Comparison of ENCODE assay signal across 9 mouse cellular contexts in genomic region chr1:92956571-92957335, GRCm38 (mm10). TPM values are rescaled to one million over a fixed set of nuclear protein-coding genes. Genes with fewer than 3 reads are reported as not detected.
DNase-seq lines count a peak whose midpoint lies in the region; ATAC-seq and TF ChIP-seq lines count a peak whose summit lies in the region.
"Not testable (repeated sequence)": the region's sequence is repeated elsewhere in the genome, so short reads cannot be mapped to it uniquely, and the experiment has no call there.
"Had no signal": no experiment of that assay in that cellular context is flagged by ENCODE, and none has a peak within 500 bp of the region (broad histone marks: within the 10 kb centered on the region; RNA-seq: fewer than 3 reads in every experiment).

No protein-coding gene starts in this region.

- TF ChIP-seq EP300 in heart, postnatal 0 days (IDR thresholded peaks at IDR 0.05; ENCODE audit: low read depth), result not testable (repeated sequence)

- H3K27me3 ChIP-seq in forebrain, embryonic 14.5 days (replicated peaks; ENCODE audit: control insufficient read depth, insufficient read depth, low read length); heart, postnatal 0 days (ENCODE audit: control insufficient read depth, insufficient read depth, low read length); limb, embryonic 14.5 days (ENCODE audit: control insufficient read depth, insufficient read depth, low read length); midbrain, embryonic 15.5 days (replicated peaks): not testable (repeated sequence)

- not testable (repeated sequence) for H3K4me1 ChIP-seq in forebrain, embryonic 14.5 days (ENCODE audit: control insufficient read depth, insufficient read depth, low read length); heart, postnatal 0 days (ENCODE audit: control insufficient read depth, insufficient read depth); limb, embryonic 14.5 days (ENCODE audit: control insufficient read depth, insufficient read depth, low read length); midbrain, embryonic 15.5 days

- not testable (repeated sequence) for H3K36me3 ChIP-seq in forebrain, embryonic 14.5 days (ENCODE audit: control insufficient read depth, insufficient read depth, low read length); heart, postnatal 0 days (replicated peaks; ENCODE audit: control insufficient read depth, insufficient read depth, low read length); limb, embryonic 14.5 days (ENCODE audit: control insufficient read depth, insufficient read depth, low read length); midbrain, embryonic 15.5 days (replicated peaks)

- not testable (repeated sequence) for H3K27ac ChIP-seq in forebrain, embryonic 14.5 days (ENCODE audit: low read depth, low read length); heart, postnatal 0 days (ENCODE audit: low read depth); limb, embryonic 14.5 days (replicated peaks; ENCODE audit: low read depth, low read length); midbrain, embryonic 15.5 days

- WGBS in forebrain, embryonic 14.5 days, result 6% methylated on average over 11 of the region's 11 CpGs
- 4% methylated on average over 11 of the region's 11 CpGs for WGBS in heart, postnatal 0 days
- WGBS in limb, embryonic 14.5 days, result 14% methylated on average over 8 of the region's 11 CpGs
- 8% methylated on average over 11 of the region's 11 CpGs for WGBS in midbrain, embryonic 15.5 days

- ATAC-seq in forebrain, embryonic 14.5 days, result peak; percentile 69
- ATAC-seq in heart, postnatal 0 days (ENCODE audit: insufficient read depth, low read depth), result peak; percentile 53; the same call in 1 of the 2 replicates
- not testable (repeated sequence) for ATAC-seq in limb, embryonic 14.5 days (ENCODE audit: low FRiP score, low read depth)
- peak; percentile 42; the same call in 1 of the 2 replicates for ATAC-seq in midbrain, embryonic 15.5 days (replicated peaks)

- peak overlapping the region; percentile 39 for H3K4me2 ChIP-seq in forebrain, embryonic 14.5 days (ENCODE audit: low read length)
- peak overlapping the region; percentile 28; the same call in 1 of the 2 replicates for H3K4me2 ChIP-seq in heart, postnatal 0 days (ENCODE audit: low read depth, low read length)
- peak overlapping the region; percentile 39 for H3K4me2 ChIP-seq in limb, embryonic 14.5 days (replicated peaks; ENCODE audit: low read depth, low read length, severe bottlenecking)
- peak overlapping the region; percentile 37 for H3K4me2 ChIP-seq in midbrain, embryonic 15.5 days

- TF ChIP-seq POLR2A in limb, embryonic 14.5 days (IDR thresholded peaks at IDR 0.05; ENCODE audit: borderline replicate concordance, extremely low read depth, insufficient read depth, insufficient read length), result not testable (repeated sequence)

- peak; percentile 58 for TF ChIP-seq CTCF in heart, postnatal 0 days (IDR thresholded peaks at IDR 0.05; ENCODE audit: low read depth)

- not testable (repeated sequence) for H3K9me3 ChIP-seq in forebrain, embryonic 14.5 days (replicated peaks; ENCODE audit: control insufficient read depth, low read length); heart, postnatal 0 days (replicated peaks; ENCODE audit: control insufficient read depth, low read length); limb, embryonic 14.5 days (ENCODE audit: control insufficient read depth, low read length); midbrain, embryonic 15.5 days

- H3K4me3 ChIP-seq in forebrain, embryonic 14.5 days (ENCODE audit: low read depth, low read length); heart, postnatal 0 days (ENCODE audit: low read depth, low read length); limb, embryonic 14.5 days (replicated peaks; ENCODE audit: low read length); midbrain, embryonic 15.5 days: not testable (repeated sequence)

- DNase-seq in brain, adult 2 months (ENCODE audit: low read depth, low spot score), result peak; percentile 9
- DNase-seq in forebrain, embryonic 14.5 days (ENCODE audit: low spot score), result peak; percentile 20
- not testable (repeated sequence) for DNase-seq in heart, postnatal 0 days (ENCODE audit: low spot score); limb, embryonic 14.5 days (ENCODE audit: low spot score)
- DNase-seq in kidney, postnatal 10 days, result peak; percentile 84
- peak; percentile 41 to 57 for DNase-seq in spleen, postnatal 14 days (ENCODE audit: low spot score in 2 of 2)

- not testable (repeated sequence) for H3K9ac ChIP-seq in forebrain, embryonic 14.5 days (ENCODE audit: low read length); heart, postnatal 0 days (replicated peaks; ENCODE audit: low read depth, low read length); limb, embryonic 14.5 days (ENCODE audit: low read depth, low read length, severe bottlenecking); midbrain, embryonic 15.5 days

RNA-seq across cellular contexts. Expression of gene Gpr35, which starts 6.1 kb away (rescaled TPM):
- 0.29 and 0.33 TPM in 2 replicates for polyA plus RNA-seq in forebrain, embryonic 14.5 days (2014; fragmentation: Nextera tagmentation; extraction: Ambion mirVana)
- 0.23 and 0.85 TPM in 2 replicates for total RNA-seq in heart, postnatal 0 days (2014; rRNA removed; ENCODE audit: low replicate concordance)
- 0.27 and 0.34 TPM in 2 replicates for polyA plus RNA-seq in heart, postnatal 0 days (2015; fragmentation: Nextera tagmentation; extraction: Ambion mirVana)
- 0.73 and 1.1 TPM in 2 replicates for polyA plus RNA-seq in limb, embryonic 14.5 days (2012; rRNA removed)
- polyA plus RNA-seq in limb, embryonic 14.5 days (2014; fragmentation: Nextera tagmentation; extraction: Ambion mirVana), result 0.91 and 0.98 TPM in 2 replicates
- polyA plus RNA-seq in midbrain, embryonic 15.5 days (2015; fragmentation: Nextera tagmentation; extraction: Ambion mirVana), result 0.30 and 0.50 TPM in 2 replicates

RNA-seq across cellular contexts. Expression of gene Capn10, which starts 22.6 kb away (rescaled TPM):
- 40.2 and 52.8 TPM in 2 replicates for polyA plus RNA-seq in forebrain, embryonic 14.5 days (2014; fragmentation: Nextera tagmentation; extraction: Ambion mirVana)
- total RNA-seq in heart, postnatal 0 days (2014; rRNA removed; ENCODE audit: low replicate concordance), result 41.9 and 46.3 TPM in 2 replicates
- polyA plus RNA-seq in heart, postnatal 0 days (2015; fragmentation: Nextera tagmentation; extraction: Ambion mirVana), result 10.7 and 12.0 TPM in 2 replicates
- polyA plus RNA-seq in limb, embryonic 14.5 days (2012; rRNA removed), result 34.9 and 39.4 TPM in 2 replicates
- 23.2 and 28.6 TPM in 2 replicates for polyA plus RNA-seq in limb, embryonic 14.5 days (2014; fragmentation: Nextera tagmentation; extraction: Ambion mirVana)
- polyA plus RNA-seq in midbrain, embryonic 15.5 days (2015; fragmentation: Nextera tagmentation; extraction: Ambion mirVana), result 66.7 and 67.7 TPM in 2 replicates

RNA-seq across cellular contexts. Expression of gene Rnpepl1, which starts 46.2 kb away (rescaled TPM):
- polyA plus RNA-seq in forebrain, embryonic 14.5 days (2014; fragmentation: Nextera tagmentation; extraction: Ambion mirVana), result 15.5 and 20.1 TPM in 2 replicates
- 73.2 and 89.0 TPM in 2 replicates for total RNA-seq in heart, postnatal 0 days (2014; rRNA removed; ENCODE audit: low replicate concordance)
- 33.0 and 36.3 TPM in 2 replicates for polyA plus RNA-seq in heart, postnatal 0 days (2015; fragmentation: Nextera tagmentation; extraction: Ambion mirVana)
- 51.7 and 74.0 TPM in 2 replicates for polyA plus RNA-seq in limb, embryonic 14.5 days (2012; rRNA removed)
- polyA plus RNA-seq in limb, embryonic 14.5 days (2014; fragmentation: Nextera tagmentation; extraction: Ambion mirVana), result 39.9 and 48.5 TPM in 2 replicates
- 32.9 and 37.1 TPM in 2 replicates for polyA plus RNA-seq in midbrain, embryonic 15.5 days (2015; fragmentation: Nextera tagmentation; extraction: Ambion mirVana)

RNA-seq across cellular contexts. Expression of gene Aqp12, which starts 49.4 kb away (rescaled TPM):
- not detected in 2 replicates for polyA plus RNA-seq in forebrain, embryonic 14.5 days (2014; fragmentation: Nextera tagmentation; extraction: Ambion mirVana)
- not detected in 2 replicates for total RNA-seq in heart, postnatal 0 days (2014; rRNA removed; ENCODE audit: low replicate concordance)
- polyA plus RNA-seq in heart, postnatal 0 days (2015; fragmentation: Nextera tagmentation; extraction: Ambion mirVana), result not detected in 2 replicates
- not detected in 2 replicates for polyA plus RNA-seq in limb, embryonic 14.5 days (2012; rRNA removed)
- polyA plus RNA-seq in limb, embryonic 14.5 days (2014; fragmentation: Nextera tagmentation; extraction: Ambion mirVana), result not detected in 2 replicates
- not detected in 2 replicates for polyA plus RNA-seq in midbrain, embryonic 15.5 days (2015; fragmentation: Nextera tagmentation; extraction: Ambion mirVana)
- polyA plus RNA-seq: embryonic facial prominence, embryonic 11.5 days; neural tube, embryonic 11.5 days had no signal

RNA-seq across cellular contexts. Expression of gene Dusp28, which starts 50.0 kb away (rescaled TPM):
- 12.2 and 12.7 TPM in 2 replicates for polyA plus RNA-seq in forebrain, embryonic 14.5 days (2014; fragmentation: Nextera tagmentation; extraction: Ambion mirVana)
- total RNA-seq in heart, postnatal 0 days (2014; rRNA removed; ENCODE audit: low replicate concordance), result 23.5 and 26.8 TPM in 2 replicates
- 21.4 and 25.2 TPM in 2 replicates for polyA plus RNA-seq in heart, postnatal 0 days (2015; fragmentation: Nextera tagmentation; extraction: Ambion mirVana)
- polyA plus RNA-seq in limb, embryonic 14.5 days (2012; rRNA removed), result 10.6 and 16.7 TPM in 2 replicates
- 8.0 and 9.6 TPM in 2 replicates for polyA plus RNA-seq in limb, embryonic 14.5 days (2014; fragmentation: Nextera tagmentation; extraction: Ambion mirVana)
- polyA plus RNA-seq in midbrain, embryonic 15.5 days (2015; fragmentation: Nextera tagmentation; extraction: Ambion mirVana), result 15.4 and 15.7 TPM in 2 replicates
